Mouse (Mus musculus) yolk sac, embryonic 10.5 days (tissue): ENCODE measurements around the gene Ttc27.

Source experiments
- DNase-seq: peaks from one replicate; pipeline ENCODE4 v3.0.0-alpha.2; 2017; ENCODE audit warnings: low spot score

Gene Ttc27

GRCm38 (mm10) chr17:74887039-74887438 lies 169.5 kb downstream of the Ttc27 start:
- DNase-seq: no peak

GRCm38 (mm10) chr17:74888836-74889534 lies 171.5 kb downstream of the Ttc27 start:
- no peak for DNase-seq

GRCm38 (mm10) chr17:74889535-74890117 lies 172.1 kb downstream of the Ttc27 start:
- no peak for DNase-seq

GRCm38 (mm10) chr17:74902453-74902852 lies 184.9 kb downstream of the Ttc27 start:
- no peak for DNase-seq

- no peak for DNase-seq
Measured at GRCm38 (mm10) chr17:74903411-74904331, 186.1 kb downstream of the Ttc27 start.

GRCm38 (mm10) chr17:74904332-74904687 lies 186.8 kb downstream of the Ttc27 start:
- no peak for DNase-seq

- DNase-seq: no peak
Measured at GRCm38 (mm10) chr17:74904956-74905355, 187.4 kb downstream of the Ttc27 start.

GRCm38 (mm10) chr17:74912995-74913394 lies 195.5 kb downstream of the Ttc27 start:
- no peak for DNase-seq
